Mouse (Mus musculus) midbrain, embryonic 14.5 days (tissue): ENCODE results near the gene Tenm3. TPM values are rescaled to one million over a fixed set of nuclear protein-coding genes. Genes with fewer than 3 reads are reported as not detected.
A peak's percentile ranks its signal among the peaks of the same experiment; 100 is the strongest.

Source experiments
- ATAC-seq: fragments of 200-750 bp; cut with Nextera tagmentation; 2 replicates; pipeline ENCODE4 v1.8.0; 2017; ENCODE audit warnings: moderate number of reproducible peaks, moderate library complexity; ENCODE audit not compliant: low FRiP score, low TSS enrichment
- DNase-seq: peaks from one replicate; pipeline ENCODE4 v3.0.0-alpha.2; 2015
- H3K27ac ChIP-seq: fragments of 300-500 bp; sonication (generic); replicated peaks from 2 replicates; pipeline ENCODE4 v1.5.1; 2014; ENCODE audit warnings: mild to moderate bottlenecking, low read depth, low read length, moderate library complexity
- H3K27me3 ChIP-seq: fragments of 300-500 bp; sonication (generic); 2 replicates; pipeline ENCODE4 v1.6.1; 2014; ENCODE audit warnings: low read length, control low read depth, mixed read lengths; ENCODE audit not compliant: control insufficient read depth, insufficient read depth
- H3K36me3 ChIP-seq: fragments of 300-500 bp; sonication (generic); 2 replicates; pipeline ENCODE4 v1.6.1; 2014; ENCODE audit warnings: low read length, control low read depth; ENCODE audit not compliant: control insufficient read depth, insufficient read depth
- H3K4me1 ChIP-seq: fragments of 300-500 bp; sonication (generic); 2 replicates; pipeline ENCODE4 v1.6.1; 2014; ENCODE audit warnings: mild to moderate bottlenecking, antibody characterized with exemption, low read length, control low read depth; ENCODE audit not compliant: control insufficient read depth, insufficient read depth
- H3K4me2 ChIP-seq: fragments of 300-500 bp; sonication (generic); 2 replicates; pipeline ENCODE4 v1.6.1; 2014; ENCODE audit warnings: mild to moderate bottlenecking, low read length, moderate library complexity
- H3K4me3 ChIP-seq: fragments of 300-500 bp; sonication (generic); replicated peaks from 2 replicates; pipeline ENCODE4 v1.5.1; 2014; ENCODE audit warnings: low read depth, low read length
- H3K9ac ChIP-seq: fragments of 300-500 bp; sonication (generic); replicated peaks from 2 replicates; pipeline ENCODE4 v1.6.1; 2014; ENCODE audit warnings: mild to moderate bottlenecking, low read length, moderate library complexity
- H3K9me3 ChIP-seq: fragments of 300-500 bp; sonication (generic); 2 replicates; pipeline ENCODE4 v1.6.1; 2016; ENCODE audit warnings: low read length, control low read depth, mixed read lengths; ENCODE audit not compliant: control insufficient read depth
- WGBS: fragments of 180-500 bp; shearing (Covaris S2); extraction: QIAGEN DNeasy Blood & Tissue Kit; methylation state at CpG from one replicate; pipeline ENCODE4 v1.1.7; 2014; 5-methylcytosine and 5-hydroxymethylcytosine counted together
- polyA plus RNA-seq: library from polyadenylated mRNA; unstranded; fragments of >200 nt; fragmentation: Nextera tagmentation; extraction: Ambion mirVana; gene quantifications from 2 replicates; pipeline ENCODE4 v1.2.1, GENCODE M21; 2014

The Tenm3 gene
- polyA plus RNA-seq, 1 experiment from 2014 or later = 61.6 TPM

- H3K4me3 ChIP-seq = no peak overlapping the region
- 0 out of 2 replicates have a peak, but pooled peaks cover 4% of the 10 kb centered on the region for H3K4me1 ChIP-seq
- ATAC-seq (no peak), DNase-seq (no peak)
- no peak overlapping the region for H3K27ac ChIP-seq
- H3K27me3 ChIP-seq = no peaks in the 10 kb centered on the region
- WGBS = 98% methylated on average over 7 of the region's 7 CpGs
- peaks cover 51% of the 10 kb centered on the region for H3K36me3 ChIP-seq
- no peaks in the 10 kb centered on the region for H3K9me3 ChIP-seq
- H3K4me2 ChIP-seq = no peak overlapping the region
- H3K9ac ChIP-seq = no peak overlapping the region
Measured at GRCm38 (mm10) chr8:48296371-48296770, 547.4 kb downstream of the Tenm3 start.

- no peak overlapping the region for H3K9ac ChIP-seq
- no peaks in the 10 kb centered on the region for H3K4me1 ChIP-seq
- no peak overlapping the region for H3K4me2 ChIP-seq
- no peaks in the 10 kb centered on the region for H3K27me3 ChIP-seq
- H3K36me3 ChIP-seq = peaks cover 54% of the 10 kb centered on the region
- 92% methylated on average over 6 of the region's 6 CpGs for WGBS
- DNase-seq (no peak), ATAC-seq (no peak)
- H3K27ac ChIP-seq = no peak overlapping the region
- no peaks in the 10 kb centered on the region for H3K9me3 ChIP-seq
- H3K4me3 ChIP-seq = no peak overlapping the region
Measured at GRCm38 (mm10) chr8:48295558-48295957, 548.2 kb downstream of the Tenm3 start.

- Histone ChIP-seq H3K27ac (no peak overlapping the region), H3K9me3 (no peaks in the 10 kb centered on the region), H3K27me3 (no peaks in the 10 kb centered on the region), H3K4me2 (no peak overlapping the region), H3K4me3 (no peak overlapping the region), H3K4me1 (no peaks in the 10 kb centered on the region), H3K9ac (no peak overlapping the region), H3K36me3 (peaks cover 48% of the 10 kb centered on the region)
- 95% methylated on average over 3 of the region's 3 CpGs for WGBS
- no peak for ATAC-seq
- DNase-seq = no peak
Measured at GRCm38 (mm10) chr8:48293797-48294196, 550.0 kb downstream of the Tenm3 start.

GRCm38 (mm10) chr8:48285432-48285831, 558.3 kb downstream of the Tenm3 start:
- H3K27me3 ChIP-seq = no peaks in the 10 kb centered on the region
- H3K27ac ChIP-seq = no peak overlapping the region
- 75% methylated on average over 10 of the region's 10 CpGs for WGBS
- H3K4me1 ChIP-seq = no peaks in the 10 kb centered on the region
- H3K4me2 ChIP-seq = no peak overlapping the region
- peaks cover 20% of the 10 kb centered on the region; the same call in 1 of the 2 replicates for H3K36me3 ChIP-seq
- no peak overlapping the region for H3K4me3 ChIP-seq
- no peaks in the 10 kb centered on the region for H3K9me3 ChIP-seq
- ATAC-seq (no peak), DNase-seq (peak; percentile 58)
- no peak overlapping the region for H3K9ac ChIP-seq

- Histone ChIP-seq H3K36me3 (peaks cover 16% of the 10 kb centered on the region; the same call in 1 of the 2 replicates), H3K4me3 (no peak overlapping the region), H3K4me2 (no peak overlapping the region), H3K4me1 (no peaks in the 10 kb centered on the region), H3K9ac (no peak overlapping the region), H3K9me3 (no peaks in the 10 kb centered on the region), H3K27ac (no peak overlapping the region), H3K27me3 (no peaks in the 10 kb centered on the region)
- 94% methylated on average over 11 of the region's 11 CpGs for WGBS
- ATAC-seq = no peak
- no peak for DNase-seq
Measured at GRCm38 (mm10) chr8:48281855-48282254, 561.9 kb downstream of the Tenm3 start.

GRCm38 (mm10) chr8:48279360-48279759, 564.4 kb downstream of the Tenm3 start:
- no peak for DNase-seq
- Histone ChIP-seq H3K27ac (no peak overlapping the region), H3K4me1 (no peaks in the 10 kb centered on the region), H3K36me3 (peaks cover 34% of the 10 kb centered on the region), H3K9ac (no peak overlapping the region), H3K27me3 (no peaks in the 10 kb centered on the region), H3K4me3 (no peak overlapping the region), H3K9me3 (peaks cover 8% of the 10 kb centered on the region), H3K4me2 (no peak overlapping the region)
- no peak for ATAC-seq
- WGBS = 88% methylated on average over 2 of the region's 2 CpGs

GRCm38 (mm10) chr8:48277986-48278635, 565.6 kb downstream of the Tenm3 start:
- ATAC-seq = peak; percentile 74
- H3K27ac ChIP-seq = no peak overlapping the region

GRCm38 (mm10) chr8:48275066-48275465, 568.7 kb downstream of the Tenm3 start:
- Histone ChIP-seq H3K4me2 (no peak overlapping the region), H3K4me1 (no peaks in the 10 kb centered on the region), H3K9me3 (peaks cover 8% of the 10 kb centered on the region), H3K27ac (0 out of 2 replicates have a peak overlapping the region, but pooled peaks have one; percentile 26), H3K4me3 (no peak overlapping the region), H3K27me3 (no peaks in the 10 kb centered on the region), H3K36me3 (peaks cover 31% of the 10 kb centered on the region), H3K9ac (no peak overlapping the region)
- 85% methylated on average over 11 of the region's 11 CpGs for WGBS
- DNase-seq (no peak), ATAC-seq (no peak)

More at GRCm38 (mm10) chr8:48277986-48278635, 565.6 kb downstream of the Tenm3 start:
- no peaks in the 10 kb centered on the region for H3K27me3 ChIP-seq
- no peak overlapping the region for H3K9ac ChIP-seq
- no peak overlapping the region for H3K4me2 ChIP-seq
- WGBS = 11% methylated on average over 15 of the region's 15 CpGs
- no peak overlapping the region for H3K4me3 ChIP-seq
- H3K4me1 ChIP-seq = no peaks in the 10 kb centered on the region
- H3K36me3 ChIP-seq = peaks cover 31% of the 10 kb centered on the region
- H3K9me3 ChIP-seq = peaks cover 8% of the 10 kb centered on the region
- peak; percentile 64 for DNase-seq

GRCm38 (mm10) chr8:48274566-48274965, 569.2 kb downstream of the Tenm3 start:
- Histone ChIP-seq H3K4me3 (no peak overlapping the region), H3K9me3 (peaks cover 8% of the 10 kb centered on the region), H3K27me3 (no peaks in the 10 kb centered on the region), H3K4me2 (no peak overlapping the region), H3K36me3 (peaks cover 31% of the 10 kb centered on the region), H3K4me1 (no peaks in the 10 kb centered on the region), H3K27ac (no peak overlapping the region), H3K9ac (no peak overlapping the region)
- no peak for ATAC-seq
- WGBS = 82% methylated on average over 11 of the region's 11 CpGs
- DNase-seq = peak; percentile 51
